Mouse (Mus musculus) small intestine, adult 2 months (tissue): Measurements from ENCODE around the gene Zfp975.
"Not testable (repeated sequence)": the region's sequence is repeated elsewhere in the genome, so short reads cannot be mapped to it uniquely, and the experiment has no call there.

Experiments
- CTCF ChIP-seq: fragments of 200-500 bp; IDR thresholded peaks from 2 replicates; pipeline ENCODE4 v1.5.1; 2012; ENCODE audit warnings: low read depth, mild to moderate bottlenecking, control low read depth, inconsistent platforms, low read length, moderate library complexity, mixed read lengths; ENCODE audit not compliant: insufficient replicate concordance, insufficient read length; ENCODE audit errors: extremely low read depth
- POLR2A ChIP-seq: fragments of 200-500 bp; IDR thresholded peaks from 2 replicates; pipeline ENCODE4 v1.6.1; 2012; ENCODE audit warnings: low read depth, mild to moderate bottlenecking, control low read depth, inconsistent platforms, low read length, moderate library complexity

DNA sequence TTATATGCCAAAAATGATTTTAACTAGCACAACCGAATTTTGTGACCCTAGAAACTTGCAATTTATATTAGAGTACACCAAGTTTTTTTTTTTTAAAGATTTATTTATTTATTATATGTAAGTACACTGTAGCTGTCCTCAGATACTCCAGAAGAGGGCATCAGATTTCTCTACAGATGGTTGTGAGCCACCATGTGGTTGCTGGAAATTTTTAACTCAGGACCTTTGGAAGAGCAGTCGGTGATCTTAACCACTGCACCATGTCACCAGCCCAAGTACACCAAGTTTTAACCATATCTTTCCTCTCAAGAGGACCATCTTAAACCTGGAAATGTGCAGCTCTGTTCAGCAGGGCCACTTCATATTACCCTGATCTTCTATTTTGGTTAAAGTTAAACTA, 37.3 kb downstream of the Zfp975 start:
- not testable (repeated sequence) for TF ChIP-seq CTCF, POLR2A
